ENCODE assay signal across 1 mouse cellular context in the genomic region with DNA sequence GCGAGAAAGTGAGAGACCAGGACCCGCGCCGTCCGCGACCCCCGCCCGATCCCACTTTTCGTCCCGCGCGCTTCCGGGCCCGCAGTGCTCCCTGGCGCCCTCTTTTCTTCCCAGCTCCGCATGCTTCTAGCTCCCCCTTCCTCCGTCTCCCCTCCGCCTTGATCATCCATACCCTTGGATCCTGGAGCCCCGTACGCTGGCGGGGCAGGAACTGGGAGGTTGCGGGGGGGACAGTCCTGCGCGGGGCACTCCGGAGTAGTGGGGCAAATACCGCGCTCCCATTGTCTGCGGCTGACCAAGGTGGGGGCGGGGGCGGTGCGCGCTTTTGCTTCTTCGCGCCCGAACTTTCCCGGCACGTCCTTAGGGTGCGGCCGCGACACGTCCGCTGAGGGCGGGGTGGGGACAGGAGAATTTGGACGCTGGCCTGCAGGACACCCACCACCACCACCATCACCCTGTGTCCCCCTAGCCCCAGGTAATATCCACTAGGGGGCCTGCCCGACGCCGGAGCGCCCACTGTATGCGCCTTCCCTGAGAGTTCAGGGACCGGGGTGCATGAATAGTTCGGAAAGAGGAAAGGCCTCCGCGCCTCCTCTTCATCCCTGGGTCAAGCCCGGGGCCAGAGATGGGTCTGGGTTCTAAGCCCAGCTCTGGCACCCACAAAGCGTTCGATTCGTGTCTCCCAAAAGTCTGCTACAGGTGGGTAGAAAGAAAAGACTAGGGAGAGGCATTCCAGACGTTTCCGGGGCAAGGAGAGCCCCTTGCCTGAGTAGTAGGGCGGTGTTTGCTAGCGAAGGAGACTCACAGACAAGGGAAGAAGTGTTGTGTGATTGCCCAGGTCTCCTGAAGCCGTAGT.
TF ChIP-seq lines count a peak whose summit lies in the region.

No protein-coding gene starts in this region.

TF ChIP-seq in ES-E14, 5 proteins besides CTCF, POLR2A, EP300 and RAD21:
- TF ChIP-seq CHD2 (IDR thresholded peaks at IDR 0.05; ENCODE audit: low read depth, low read length) (no peak), MAFK (IDR thresholded peaks at IDR 0.05; ENCODE audit: insufficient read depth, low read depth, low read length) (no peak), ZNF384 (IDR thresholded peaks at IDR 0.05; ENCODE audit: low read depth, low read length) (no peak), ZC3H11A (IDR thresholded peaks at IDR 0.05; ENCODE audit: borderline replicate concordance, low read depth, low read length) (no peak), HCFC1 (IDR thresholded peaks at IDR 0.05; ENCODE audit: borderline replicate concordance, insufficient read depth, low read length) (no peak)
